Mouse (Mus musculus): Measurements from ENCODE around the gene Rngtt. TPM values are rescaled to one million over a fixed set of nuclear protein-coding genes. Genes with fewer than 3 reads are reported as not detected.

Rngtt gene
- polyA plus RNA-seq, 1 experiment from 2014 or later = 32.9 TPM

DNA sequence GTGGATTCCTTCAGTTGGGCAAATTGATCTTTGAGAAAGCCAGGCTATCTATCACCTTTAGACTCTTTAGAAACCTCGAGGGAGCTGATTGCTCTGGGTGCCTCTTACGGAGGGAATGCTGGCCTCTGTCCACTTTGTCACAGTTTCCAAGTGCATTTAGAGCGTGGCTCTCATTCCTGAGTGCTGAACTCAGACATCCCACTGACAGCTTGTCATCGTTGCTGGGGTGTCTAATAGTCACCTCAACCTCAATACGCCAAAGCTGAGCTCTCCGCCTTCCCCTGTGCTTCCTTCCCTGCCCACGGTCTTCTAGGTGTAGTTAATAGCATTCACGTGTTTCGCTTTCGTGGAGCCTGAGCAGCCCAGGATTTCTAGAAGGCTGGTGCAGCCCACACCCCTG, 200.4 kb downstream of the Rngtt start:
- 85% methylated on average over 10 of the region's 10 CpGs for WGBS
- Histone ChIP-seq H3K27ac (no peak overlapping the region), H3K27me3 (replicated peaks) (no peaks in the 10 kb centered on the region), H3K9me3 (no peaks in the 10 kb centered on the region), H3K4me3 (no peak overlapping the region), H3K36me3 (no peaks in the 10 kb centered on the region), H3K9ac (no peak overlapping the region), H3K4me2 (replicated peaks) (no peak overlapping the region), H3K4me1 (no peaks in the 10 kb centered on the region)
- ATAC-seq (ENCODE audit: low FRiP score, low read depth) = no peak

DNA sequence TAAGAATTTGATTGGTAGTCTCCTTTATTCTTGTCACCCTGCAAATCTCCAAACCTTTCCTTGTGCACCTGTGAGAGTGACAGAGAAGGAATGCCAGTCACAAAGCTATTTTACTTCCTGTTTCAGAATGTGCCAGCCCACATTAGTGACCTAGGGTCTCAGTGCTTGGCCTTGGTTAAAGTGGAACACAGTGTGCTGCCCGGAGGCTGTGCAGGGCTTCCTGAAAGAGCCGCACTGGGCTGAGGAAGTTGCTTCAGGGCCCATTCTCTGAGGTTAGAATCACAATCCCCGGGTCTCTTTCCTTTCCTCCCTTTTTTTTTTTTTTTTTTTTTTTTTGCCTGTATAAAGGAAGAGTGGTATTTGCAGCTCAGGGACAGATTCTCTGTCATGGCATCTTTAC, 203.3 kb downstream of the Rngtt start:
- Histone ChIP-seq H3K9ac (no peak overlapping the region), H3K4me3 (no peak overlapping the region), H3K4me2 (replicated peaks) (no peak overlapping the region), H3K4me1 (no peaks in the 10 kb centered on the region), H3K27me3 (replicated peaks) (no peaks in the 10 kb centered on the region), H3K36me3 (no peaks in the 10 kb centered on the region), H3K27ac (no peak overlapping the region), H3K9me3 (no peaks in the 10 kb centered on the region)
- WGBS = 87% methylated on average over 3 of the region's 3 CpGs
- ATAC-seq (ENCODE audit: low FRiP score, low read depth) = no peak

DNA sequence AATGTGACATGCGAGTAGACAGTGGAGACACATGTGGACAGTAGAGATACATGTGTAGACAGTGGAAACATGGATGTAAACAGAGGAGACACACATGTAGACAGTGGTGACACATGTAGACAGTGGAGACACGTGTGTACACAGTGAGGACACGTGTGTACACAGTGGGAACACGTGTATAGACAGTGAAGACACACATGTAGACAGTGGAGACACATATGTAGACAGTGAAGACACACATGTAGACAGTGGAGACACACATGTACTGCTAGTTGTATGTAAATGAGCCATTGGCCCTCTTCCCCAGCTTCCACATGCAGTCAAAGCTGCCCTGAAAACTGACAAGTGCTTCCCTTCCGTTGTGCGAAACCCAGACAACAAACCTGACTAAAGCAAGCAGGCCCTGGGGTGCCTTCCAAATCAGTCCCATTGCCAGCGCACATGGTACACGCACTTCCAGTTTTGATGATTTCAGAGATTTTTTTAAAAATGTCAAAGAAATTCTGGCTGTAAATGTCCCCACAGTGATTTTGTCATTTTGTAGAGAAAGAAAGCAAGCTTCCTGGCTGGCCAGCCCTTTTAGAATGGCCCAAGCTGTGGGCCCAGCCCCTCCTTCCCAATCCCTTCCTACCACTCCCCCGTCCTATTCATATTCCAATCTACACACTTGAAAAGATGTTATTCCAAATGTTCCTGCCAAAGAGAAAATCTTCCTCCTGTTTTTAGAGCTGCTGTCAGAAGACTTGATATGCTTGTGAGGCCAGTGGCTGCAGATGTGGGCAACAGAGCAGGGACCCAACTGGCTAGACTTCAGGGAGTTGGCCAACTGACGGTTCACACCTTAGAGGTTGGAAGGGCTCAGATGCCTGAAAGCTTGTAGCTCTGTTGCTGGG, 204.2 kb downstream of the Rngtt start:
- 89% methylated on average over 10 of the region's 10 CpGs for WGBS
- Histone ChIP-seq H3K4me3 (no peak overlapping the region), H3K9ac (no peak overlapping the region), H3K4me1 (no peaks in the 10 kb centered on the region), H3K9me3 (no peaks in the 10 kb centered on the region), H3K27me3 (replicated peaks) (no peaks in the 10 kb centered on the region), H3K27ac (no peak overlapping the region), H3K36me3 (no peaks in the 10 kb centered on the region), H3K4me2 (replicated peaks) (no peak overlapping the region)
- no peak for ATAC-seq (ENCODE audit: low FRiP score, low read depth)

DNA sequence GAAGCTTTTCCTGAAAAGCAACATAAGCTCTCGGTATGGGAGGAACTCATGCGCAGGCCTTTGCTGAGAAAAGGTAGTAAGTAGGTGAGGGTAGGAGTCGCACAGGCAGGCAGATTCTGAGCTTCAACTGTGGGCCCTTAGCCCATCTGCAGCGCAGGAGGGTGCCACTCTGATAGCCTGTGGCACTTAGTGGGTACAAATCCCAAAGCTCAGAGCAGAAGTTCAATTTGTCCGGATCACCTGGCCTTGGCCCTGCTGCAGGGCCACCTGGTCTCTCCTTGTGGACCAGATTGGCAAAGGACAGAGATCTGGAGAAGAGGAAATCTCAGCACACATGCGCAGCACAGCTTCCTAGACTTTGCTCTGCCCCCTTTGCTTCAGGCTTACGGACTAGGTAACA, 210.1 kb downstream of the Rngtt start:
- Histone ChIP-seq H3K9me3 (no peaks in the 10 kb centered on the region), H3K4me1 (no peaks in the 10 kb centered on the region), H3K9ac (no peak overlapping the region), H3K4me3 (no peak overlapping the region), H3K4me2 (replicated peaks) (no peak overlapping the region), H3K27ac (no peak overlapping the region), H3K27me3 (replicated peaks) (no peaks in the 10 kb centered on the region), H3K36me3 (no peaks in the 10 kb centered on the region)
- 91% methylated on average over 7 of the region's 7 CpGs for WGBS
- no peak for ATAC-seq (ENCODE audit: low FRiP score, low read depth)

DNA sequence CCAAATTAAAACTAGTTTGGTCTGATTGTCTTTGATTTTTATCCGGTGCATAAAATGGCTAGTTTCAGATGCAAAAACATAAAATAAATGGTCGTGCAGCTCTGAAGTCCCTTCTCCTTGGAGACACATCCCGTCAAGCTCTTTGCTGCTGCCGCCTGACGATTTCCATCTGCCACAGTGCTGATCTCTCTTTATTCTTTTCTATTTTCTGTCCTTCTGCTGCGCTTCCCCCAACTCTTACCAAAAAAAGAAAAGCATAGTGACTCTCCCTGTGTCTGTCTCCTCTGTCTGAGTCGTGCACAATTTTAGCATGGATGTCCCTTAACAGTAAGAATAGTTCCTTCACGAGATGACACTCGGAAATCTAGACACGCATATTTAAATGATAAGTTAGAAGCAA, 210.8 kb downstream of the Rngtt start:
- ATAC-seq (ENCODE audit: low FRiP score, low read depth) = no peak
- Histone ChIP-seq H3K36me3 (no peaks in the 10 kb centered on the region), H3K4me3 (no peak overlapping the region)

DNA sequence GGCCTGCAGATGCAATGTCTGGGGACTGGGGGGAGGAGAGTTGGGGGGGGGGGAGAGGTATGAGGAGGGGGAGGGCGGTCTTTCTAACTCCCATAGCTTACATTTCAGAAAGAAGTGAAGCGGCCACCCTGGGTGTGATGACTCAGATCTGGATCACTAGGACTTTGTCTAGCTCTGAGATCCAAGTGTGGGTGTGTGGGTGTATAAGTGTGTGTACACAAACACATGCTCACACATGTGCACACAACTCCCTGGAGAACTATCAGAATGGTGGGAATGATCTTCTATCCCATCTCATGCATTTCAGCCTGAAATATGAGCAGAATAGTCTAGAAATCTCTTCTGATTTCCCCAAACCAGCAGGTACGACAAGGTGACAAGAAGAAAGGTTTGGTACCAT, 213.7 kb downstream of the Rngtt start:
- Histone ChIP-seq H3K9me3 (no peaks in the 10 kb centered on the region), H3K4me3 (no peak overlapping the region), H3K4me1 (0 out of 2 replicates have a peak, but pooled peaks cover 2% of the 10 kb centered on the region), H3K27me3 (replicated peaks) (no peaks in the 10 kb centered on the region), H3K4me2 (replicated peaks) (no peak overlapping the region), H3K27ac (no peak overlapping the region), H3K9ac (no peak overlapping the region), H3K36me3 (no peaks in the 10 kb centered on the region)
- no peak for ATAC-seq (ENCODE audit: low FRiP score, low read depth)
- 89% methylated on average over 3 of the region's 3 CpGs for WGBS

More for the DNA sequence above, 210.8 kb downstream of the Rngtt start:
- Histone ChIP-seq H3K9ac (no peak overlapping the region), H3K27me3 (replicated peaks) (no peaks in the 10 kb centered on the region), H3K4me1 (no peaks in the 10 kb centered on the region), H3K27ac (no peak overlapping the region), H3K4me2 (replicated peaks) (no peak overlapping the region), H3K9me3 (no peaks in the 10 kb centered on the region)
- 87% methylated on average over 10 of the region's 10 CpGs for whole genome bisulfite sequencing

DNA sequence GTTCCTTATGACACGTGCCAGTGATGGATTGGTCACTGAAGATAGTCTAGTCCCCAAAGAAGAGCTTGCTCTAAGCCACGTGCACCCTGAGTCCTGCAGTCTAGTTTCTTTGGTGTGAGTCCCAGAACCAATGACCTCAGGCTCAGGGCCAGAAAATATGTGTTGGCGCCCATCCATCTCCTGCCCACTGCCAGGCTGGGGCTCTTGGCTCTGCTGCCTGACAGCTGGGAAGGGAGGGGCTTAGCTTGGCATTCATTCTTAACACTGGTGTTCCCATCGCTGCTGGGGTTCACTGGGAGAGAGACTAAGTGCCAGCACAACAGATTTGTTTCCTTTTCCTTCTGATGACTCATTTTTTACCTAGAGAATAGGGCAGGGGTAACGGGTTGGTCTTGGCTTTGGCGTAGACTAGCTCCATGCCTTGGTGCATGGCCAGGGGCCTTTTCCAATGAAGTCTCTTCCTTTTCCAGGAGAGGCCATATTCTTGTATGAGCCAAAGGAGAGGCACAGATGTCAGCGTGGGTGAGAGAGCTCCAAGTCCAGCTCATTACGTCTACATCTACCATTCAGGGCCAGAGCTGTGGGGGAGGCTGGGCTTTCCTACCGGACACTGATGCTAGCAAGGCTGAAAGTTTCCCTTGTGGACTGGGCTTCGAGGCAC, 214.5 kb downstream of the Rngtt start:
- 95% methylated on average over 10 of the region's 10 CpGs for WGBS
- Histone ChIP-seq H3K36me3 (no peaks in the 10 kb centered on the region), H3K9me3 (no peaks in the 10 kb centered on the region), H3K4me2 (replicated peaks) (no peak overlapping the region), H3K27me3 (replicated peaks) (no peaks in the 10 kb centered on the region), H3K9ac (no peak overlapping the region), H3K27ac (no peak overlapping the region), H3K4me1 (0 out of 2 replicates have a peak, but pooled peaks cover 2% of the 10 kb centered on the region), H3K4me3 (no peak overlapping the region)
- ATAC-seq (ENCODE audit: low FRiP score, low read depth) = no peak

DNA sequence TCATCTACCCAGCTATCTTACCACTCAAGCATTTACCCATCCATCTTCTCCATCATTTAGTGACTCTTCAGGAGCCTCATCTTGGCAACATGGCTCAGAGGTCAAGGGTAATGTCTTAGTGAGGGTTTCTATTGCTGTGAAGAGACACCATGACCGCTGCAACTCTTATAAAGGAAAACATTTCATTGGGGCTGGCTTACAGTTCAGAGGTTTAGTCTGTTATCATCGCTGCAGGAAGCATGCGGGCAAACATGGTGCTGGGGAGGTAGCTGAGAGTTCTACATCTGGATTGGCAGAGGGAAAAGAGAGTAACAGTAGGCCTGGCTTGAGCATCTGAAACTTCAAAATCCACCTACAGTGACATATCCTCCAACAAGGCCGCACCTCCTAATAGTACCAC, 215.2 kb downstream of the Rngtt start:
- Histone ChIP-seq H3K4me3 (no peak overlapping the region), H3K4me1 (0 out of 2 replicates have a peak, but pooled peaks cover 2% of the 10 kb centered on the region), H3K27me3 (replicated peaks) (no peaks in the 10 kb centered on the region), H3K27ac (no peak overlapping the region), H3K36me3 (no peaks in the 10 kb centered on the region), H3K9ac (no peak overlapping the region), H3K4me2 (replicated peaks) (no peak overlapping the region), H3K9me3 (no peaks in the 10 kb centered on the region)
- WGBS = 95% methylated on average over 4 of the region's 4 CpGs
- ATAC-seq (ENCODE audit: low FRiP score, low read depth) = no peak

DNA sequence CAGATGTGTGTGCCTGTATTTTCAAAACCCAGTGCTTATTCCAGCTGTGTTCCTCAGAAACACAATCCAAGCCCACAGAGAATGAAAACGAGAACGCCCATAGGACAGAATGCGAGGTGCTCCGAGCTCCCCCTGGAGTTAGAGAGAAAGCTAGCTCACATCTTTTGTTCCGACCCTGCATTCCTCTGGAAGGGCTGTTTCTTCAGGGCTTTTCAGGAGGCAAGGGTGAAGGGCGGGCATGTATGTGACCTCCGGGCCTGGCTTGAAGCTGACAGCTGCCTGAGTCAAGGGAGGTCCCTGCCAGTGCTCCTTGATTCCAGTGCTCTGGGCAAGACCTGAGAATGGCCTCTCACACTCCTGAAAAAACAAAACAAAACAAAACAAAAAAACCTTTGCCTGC, 216.0 kb downstream of the Rngtt start:
- Histone ChIP-seq H3K27ac (no peak overlapping the region), H3K9me3 (no peaks in the 10 kb centered on the region), H3K4me2 (replicated peaks) (no peak overlapping the region), H3K4me1 (0 out of 2 replicates have a peak, but pooled peaks cover 2% of the 10 kb centered on the region), H3K9ac (no peak overlapping the region), H3K36me3 (no peaks in the 10 kb centered on the region), H3K4me3 (no peak overlapping the region), H3K27me3 (replicated peaks) (no peaks in the 10 kb centered on the region)
- WGBS = 25% methylated on average over 7 of the region's 7 CpGs
- no peak for ATAC-seq (ENCODE audit: low FRiP score, low read depth)

DNA sequence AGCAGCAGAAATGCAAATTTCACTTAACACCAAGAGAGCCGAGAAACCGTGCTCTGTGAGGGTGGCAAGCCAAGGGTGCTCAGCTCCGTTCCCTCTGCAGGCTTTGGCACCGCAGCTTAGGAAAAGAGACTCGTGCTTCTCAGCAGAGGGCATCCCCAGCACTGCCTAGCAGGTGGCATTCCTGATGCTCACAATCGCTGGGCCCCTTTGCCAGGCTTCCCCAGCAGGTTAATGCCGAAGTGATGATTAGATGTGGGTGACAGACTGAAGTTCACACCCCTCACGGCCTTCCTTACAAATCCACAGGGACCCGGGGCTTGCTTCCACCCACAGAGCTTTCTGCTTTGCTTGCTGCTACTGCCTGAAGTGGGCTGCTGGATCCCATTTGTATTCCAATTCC, 216.6 kb downstream of the Rngtt start:
- H3K27ac ChIP-seq = no peak overlapping the region

DNA sequence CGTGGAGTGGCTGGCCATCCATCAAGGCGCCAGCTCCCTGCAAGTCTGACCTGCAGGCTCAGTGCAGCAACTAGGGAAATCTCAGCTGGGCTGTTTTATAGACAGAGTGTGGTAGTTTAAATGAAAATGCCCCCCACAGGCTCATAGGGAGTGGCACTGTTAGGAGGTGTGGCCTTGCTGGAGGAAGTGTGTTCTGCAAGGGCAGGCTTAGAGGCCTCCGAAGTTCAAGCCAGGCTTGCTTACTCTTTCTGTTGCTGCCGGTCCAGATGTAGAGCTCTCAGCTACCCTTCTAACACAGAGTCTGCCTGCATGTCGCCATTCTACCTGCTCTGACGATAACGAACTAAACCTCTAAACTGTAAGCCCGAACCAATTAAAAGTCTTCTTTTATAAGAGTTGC, 222.5 kb downstream of the Rngtt start:
- WGBS = 70% methylated on average over 8 of the region's 8 CpGs

More for the DNA sequence above, 216.6 kb downstream of the Rngtt start:
- no peak for ATAC-seq (ENCODE audit: low FRiP score, low read depth)
- Histone ChIP-seq H3K27me3 (replicated peaks) (no peaks in the 10 kb centered on the region), H3K4me1 (0 out of 2 replicates have a peak, but pooled peaks cover 2% of the 10 kb centered on the region), H3K9ac (no peak overlapping the region), H3K4me3 (no peak overlapping the region), H3K9me3 (no peaks in the 10 kb centered on the region), H3K36me3 (no peaks in the 10 kb centered on the region), H3K4me2 (replicated peaks) (no peak overlapping the region)
- 54% methylated on average over 9 of the region's 9 CpGs for WGBS

DNA sequence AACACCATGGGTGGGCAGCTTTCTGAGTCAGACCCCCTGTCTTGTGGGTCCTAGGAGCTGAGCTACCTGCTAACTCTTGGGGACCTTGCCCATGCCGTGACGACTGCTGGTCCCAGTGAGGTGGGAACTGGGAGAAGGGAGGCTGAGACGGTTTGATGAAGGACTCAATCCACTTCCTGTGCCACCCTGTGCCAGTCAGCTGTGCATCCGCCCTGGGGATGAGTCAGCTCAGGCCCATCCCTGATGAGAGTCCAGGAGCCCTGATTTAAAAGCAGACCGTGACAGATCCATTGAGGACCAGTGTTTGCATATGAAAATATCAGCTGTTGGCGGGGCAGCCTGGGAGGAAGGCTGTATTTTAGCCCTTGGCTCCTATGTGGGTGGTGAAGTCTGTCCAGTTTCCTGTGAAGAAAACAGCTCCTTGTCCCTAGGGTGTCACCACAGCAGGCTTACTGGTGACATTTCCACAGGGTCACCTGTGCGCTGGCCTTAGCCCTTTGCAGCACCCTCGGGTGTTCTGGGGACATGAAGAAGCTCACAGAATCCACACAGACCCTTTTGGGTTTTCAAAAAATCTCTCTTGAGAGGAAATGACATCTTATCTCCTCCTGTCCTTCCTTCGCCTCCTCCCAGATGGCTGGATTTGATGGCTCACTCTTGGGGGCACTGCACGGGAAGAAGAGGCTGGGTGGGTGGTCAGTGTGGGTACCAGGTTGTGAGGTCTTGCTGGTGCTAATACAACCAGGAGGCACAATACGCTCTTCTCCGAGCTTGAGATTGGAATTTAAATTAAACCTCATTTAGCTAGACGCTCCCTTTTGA, 234.9 kb downstream of the Rngtt start:
- H3K27me3 ChIP-seq (replicated peaks) = no peaks in the 10 kb centered on the region
- H3K27ac ChIP-seq = no peak overlapping the region
- no peak overlapping the region for H3K4me3 ChIP-seq
- peak; percentile 59; the same call in 1 of the 2 replicates for ATAC-seq (ENCODE audit: low FRiP score, low read depth)
- H3K9me3 ChIP-seq = no peaks in the 10 kb centered on the region
- H3K4me2 ChIP-seq (replicated peaks) = no peak overlapping the region
- H3K9ac ChIP-seq = no peak overlapping the region
- peaks cover 19% of the 10 kb centered on the region for H3K4me1 ChIP-seq
- H3K36me3 ChIP-seq = no peaks in the 10 kb centered on the region
- 61% methylated on average over 13 of the region's 13 CpGs for WGBS

More for the DNA sequence above, 222.5 kb downstream of the Rngtt start:
- Histone ChIP-seq H3K9me3 (no peaks in the 10 kb centered on the region), H3K9ac (no peak overlapping the region), H3K4me3 (no peak overlapping the region), H3K27me3 (replicated peaks) (no peaks in the 10 kb centered on the region), H3K4me2 (replicated peaks) (no peak overlapping the region), H3K4me1 (no peaks in the 10 kb centered on the region), H3K36me3 (no peaks in the 10 kb centered on the region), H3K27ac (no peak overlapping the region)
- ATAC-seq (ENCODE audit: low FRiP score, low read depth) = no peak

All from neural tube, embryonic 12.5 days (tissue).